Mouse (Mus musculus): ENCODE data around the gene Mzf1.

The Mzf1 gene

DNA sequence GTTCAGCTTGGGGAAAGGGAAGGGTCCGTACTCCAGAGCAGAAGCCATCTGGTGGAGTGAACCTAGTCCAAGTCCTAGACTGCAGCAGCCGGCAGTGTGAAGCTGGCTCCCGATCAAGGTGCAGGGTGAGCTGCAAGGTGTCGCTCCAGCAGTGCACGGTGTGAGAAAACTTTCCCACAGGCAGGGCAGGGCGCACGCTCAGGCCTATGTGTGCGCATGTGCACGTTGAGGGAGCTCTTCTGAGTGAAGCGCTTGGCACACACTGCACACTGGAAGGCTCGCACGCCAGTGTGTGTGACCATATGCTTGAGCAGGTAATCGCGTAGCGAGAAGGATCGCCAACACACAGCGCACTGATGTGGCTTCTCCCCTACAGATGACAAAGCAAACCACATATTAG, 48.6 kb downstream of the Mzf1 start:
- DNase-seq (ENCODE audit: low read depth in 1 of 2, low spot score in 2 of 2), result no peak

DNA sequence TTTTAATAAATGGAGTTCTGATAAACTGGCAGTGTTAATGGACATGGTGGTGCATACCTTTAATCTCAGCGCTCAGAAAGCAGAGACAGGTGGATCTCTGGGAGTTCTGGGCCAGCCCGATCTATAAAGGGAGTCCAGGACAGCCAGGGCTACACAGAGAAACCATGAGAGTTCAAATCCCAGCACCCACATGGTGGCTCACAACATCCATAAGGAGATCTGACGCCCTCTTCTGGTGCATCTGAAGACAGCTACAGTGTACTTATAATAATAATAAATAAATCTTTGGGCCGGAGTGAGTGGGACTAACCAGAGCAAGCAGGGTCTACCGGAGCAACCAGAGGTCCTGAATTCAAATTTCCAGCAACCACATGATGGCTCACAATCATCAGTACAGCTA, 51.2 kb downstream of the Mzf1 start:
- no peak for DNase-seq (ENCODE audit: low read depth in 1 of 2, low spot score in 2 of 2)

DNA sequence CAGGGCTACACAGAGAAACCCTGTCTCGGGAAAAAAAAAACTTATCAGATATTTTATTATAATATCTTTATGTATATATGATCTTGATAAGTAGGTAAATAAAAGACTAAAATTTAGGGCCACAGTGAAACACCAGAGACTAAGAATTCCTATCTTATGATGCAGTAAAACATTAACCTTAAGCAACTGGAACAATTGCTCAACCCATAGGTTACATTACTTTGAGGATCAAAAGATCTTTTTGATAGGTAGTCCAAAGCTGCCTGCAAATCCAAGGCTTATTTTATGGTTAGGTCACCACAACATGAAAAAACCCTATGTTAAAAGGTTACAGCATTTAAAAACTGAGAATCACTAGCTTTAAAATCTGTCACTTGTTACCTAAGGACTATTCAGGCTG, 53.0 kb downstream of the Mzf1 start:
- no peak for DNase-seq (ENCODE audit: low read depth in 1 of 2, low spot score in 2 of 2)

DNA sequence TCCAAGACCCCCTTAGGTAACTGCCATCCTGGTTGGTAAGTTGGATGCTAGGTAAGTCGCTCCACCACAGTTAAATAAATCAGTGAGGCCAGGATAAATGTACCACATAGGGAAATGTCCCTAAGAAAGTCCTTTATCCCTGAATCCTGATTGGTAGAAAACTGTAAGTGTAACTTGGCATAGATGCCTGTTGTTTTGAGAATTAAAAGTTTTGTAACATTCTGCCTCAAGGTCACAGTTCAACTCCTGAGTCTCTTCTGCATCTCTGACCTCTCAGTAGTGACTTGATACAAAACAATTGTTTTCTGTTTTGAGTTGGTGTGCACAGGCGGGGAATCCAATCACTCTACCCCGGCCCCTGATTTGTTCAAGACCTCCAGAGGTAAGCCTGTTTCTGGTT, 55.7 kb downstream of the Mzf1 start, which contains the start of gene Trim28:
Trim28 (plus strand) TSS at position 264 of the 400 bp plus-strand sequence.
- no peak for DNase-seq (ENCODE audit: low read depth in 1 of 2, low spot score in 2 of 2)

DNA sequence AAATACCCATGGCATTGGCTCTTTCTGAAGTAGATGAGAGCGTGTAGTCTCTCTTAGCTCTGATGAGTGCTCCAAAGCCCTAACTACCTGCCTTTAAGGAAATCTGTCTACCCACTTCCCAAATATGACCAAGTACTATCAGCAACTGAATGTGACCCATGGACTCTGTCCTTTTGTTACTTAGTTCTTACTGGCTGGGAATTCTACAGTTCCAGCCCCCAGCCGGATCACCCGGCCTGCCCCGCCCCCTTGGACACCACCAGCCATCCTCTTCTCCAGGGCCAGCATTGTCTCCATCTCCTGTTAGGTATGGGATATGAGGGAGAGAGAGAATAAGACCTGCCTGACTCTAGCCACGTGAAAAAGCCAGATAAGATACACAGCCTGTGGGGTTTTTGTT, 56.5 kb downstream of the Mzf1 start, which contains the start of gene Slc27a5:
Slc27a5 (minus strand) TSS at position 140 of the 400 bp plus-strand sequence.
- no peak for DNase-seq (ENCODE audit: low read depth in 1 of 2, low spot score in 2 of 2)

DNA sequence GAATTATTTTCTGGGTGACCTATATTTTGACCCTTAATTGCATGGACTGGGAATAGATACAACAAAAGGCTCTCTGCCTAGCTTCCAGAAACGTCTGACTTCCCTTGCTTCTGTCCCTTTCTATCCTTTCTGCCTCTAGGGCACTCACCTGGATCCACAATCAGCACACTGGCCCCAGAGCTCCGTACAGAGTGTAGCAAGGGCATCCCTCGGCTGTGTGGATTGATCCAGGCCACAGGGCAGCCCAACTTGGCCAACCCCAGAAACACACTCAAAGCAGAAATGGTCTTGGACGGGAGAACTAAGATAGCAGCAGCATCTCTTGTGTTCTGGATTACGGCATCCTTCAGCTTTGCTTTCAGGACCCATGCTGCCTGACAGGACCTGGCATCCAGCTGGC, 57.3 kb downstream of the Mzf1 start:
- DNase-seq (ENCODE audit: low read depth in 1 of 2, low spot score in 2 of 2), result no peak

DNA sequence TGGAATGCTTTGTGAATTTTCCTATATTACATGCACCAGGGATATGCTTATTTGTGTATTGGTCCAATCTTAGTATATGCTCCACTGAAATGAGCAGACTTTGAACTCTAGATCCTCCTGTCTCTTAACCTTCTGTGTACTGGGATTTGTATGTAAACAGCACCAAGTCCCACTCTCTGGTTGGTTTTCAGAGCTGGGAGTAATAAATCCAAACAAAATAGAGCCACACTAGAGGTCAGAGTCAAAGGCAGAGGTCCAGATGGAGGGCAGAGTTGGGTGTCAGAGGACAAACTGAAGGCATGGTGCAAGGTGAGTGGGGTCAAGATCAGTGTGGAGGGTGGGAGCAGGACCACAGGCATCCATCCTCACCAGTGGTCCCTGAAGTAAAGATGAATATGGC, 58.7 kb downstream of the Mzf1 start:
- no peak for DNase-seq (ENCODE audit: low read depth in 1 of 2, low spot score in 2 of 2)

DNA sequence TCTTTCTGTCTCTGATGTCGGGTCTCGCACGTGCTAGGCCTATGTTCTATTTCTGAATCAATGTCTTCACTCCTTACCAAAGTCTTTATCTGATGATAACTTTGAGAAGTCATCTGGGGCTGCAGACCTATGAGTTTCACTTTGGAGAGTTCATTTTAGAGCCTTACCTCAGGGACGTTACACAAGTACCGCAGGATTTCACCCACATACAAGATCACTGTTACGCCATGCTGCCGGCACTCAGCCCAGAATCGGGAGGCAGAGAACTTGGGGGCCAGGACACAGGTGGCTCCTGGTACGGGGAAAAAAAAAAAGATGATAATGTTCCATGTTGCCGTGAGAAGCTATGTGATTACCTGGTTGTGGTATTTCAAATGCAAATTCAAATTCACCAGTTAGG, 61.4 kb downstream of the Mzf1 start:
- no peak for DNase-seq (ENCODE audit: low read depth in 1 of 2, low spot score in 2 of 2)

All from monocyte, adult 2 months (primary cell).